Mouse (Mus musculus) cerebellum, postnatal 4 days (tissue): ENCODE results near the gene Pde1b.

ENCODE experiments used
- DNase-seq, 2 experiments: peaks; one replicate each; pipeline ENCODE4 v3.0.0; 2022; ENCODE audit warnings: low spot score in 2 of 2, mixed read lengths in 1 of 2

Gene Pde1b

DNA sequence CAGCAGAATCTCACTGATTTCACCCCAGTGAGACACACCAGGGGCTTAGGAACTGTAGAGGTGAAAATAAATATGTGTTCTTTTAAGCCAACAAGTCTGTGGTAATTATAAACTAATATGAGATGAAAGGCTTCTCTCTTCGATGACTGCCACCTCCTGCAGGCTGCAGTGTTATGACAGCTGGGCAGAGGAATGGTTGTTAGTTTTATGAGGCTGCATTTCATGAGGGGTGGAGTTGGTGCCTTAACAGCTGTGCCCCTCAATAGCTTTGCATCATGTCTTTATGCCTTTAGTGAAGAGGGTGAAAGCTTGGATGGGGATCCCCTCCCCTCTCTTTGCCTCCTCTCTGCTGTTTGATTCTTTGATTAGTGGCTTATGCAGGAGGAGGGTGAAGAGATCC is 48.2 kb downstream of the Pde1b start:
- DNase-seq = no peak

DNA sequence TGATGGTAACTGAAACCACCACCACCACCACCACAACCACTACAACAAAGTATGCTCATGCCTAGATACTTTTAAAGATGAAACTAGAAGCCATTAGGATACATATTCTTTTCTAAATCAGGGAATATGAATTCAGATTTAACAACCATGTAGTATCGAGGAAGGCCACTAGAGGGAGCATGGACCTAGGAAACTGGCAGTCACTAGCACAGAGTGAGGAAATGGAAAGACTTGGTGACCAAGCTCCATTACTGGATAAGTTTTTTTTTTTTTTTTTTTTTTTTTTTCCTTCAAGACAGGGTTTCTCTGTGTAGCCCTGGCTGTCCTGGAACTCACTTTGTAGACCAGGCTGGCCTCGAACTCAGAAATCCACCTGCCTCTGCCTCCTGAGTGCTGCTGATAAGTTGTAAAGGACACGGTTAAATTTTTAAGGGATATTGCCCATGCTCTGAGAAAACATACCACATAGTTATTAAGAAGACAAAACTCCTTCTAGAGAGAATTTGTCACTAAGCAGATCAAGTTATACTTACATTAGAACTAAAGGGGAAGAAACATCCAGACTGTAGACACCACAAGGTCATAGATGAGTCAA is 49.4 kb downstream of the Pde1b start:
- peak in 1 of 2 experiments; percentile 59 for DNase-seq

DNA sequence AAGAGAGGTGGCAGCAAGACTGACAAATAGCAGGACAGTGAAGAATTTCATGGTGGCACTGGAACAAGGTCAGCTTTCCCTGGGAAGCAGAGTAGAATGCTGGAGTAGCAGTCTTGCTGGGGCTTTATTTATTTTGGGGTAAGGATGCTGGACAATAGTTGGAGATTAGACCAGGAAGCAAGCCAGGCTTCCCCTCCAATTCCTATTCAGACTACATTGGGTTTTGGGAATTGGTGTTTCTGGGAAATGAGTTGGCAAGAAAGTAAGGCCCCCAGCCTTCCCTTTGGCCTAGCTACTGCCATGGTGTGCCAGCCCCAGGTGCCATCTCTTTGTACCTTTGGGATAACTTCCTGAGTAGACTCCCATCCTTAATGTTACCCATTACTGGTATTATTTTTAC is 62.1 kb downstream of the Pde1b start, which contains the start of gene Glycam1:
TSS of gene Glycam1 (minus strand) at position 101 of the 400 bp plus-strand sequence.
- no peak for DNase-seq
